Mouse (Mus musculus): ENCODE data around the gene Gm17268.

Gene Gm17268

DNA sequence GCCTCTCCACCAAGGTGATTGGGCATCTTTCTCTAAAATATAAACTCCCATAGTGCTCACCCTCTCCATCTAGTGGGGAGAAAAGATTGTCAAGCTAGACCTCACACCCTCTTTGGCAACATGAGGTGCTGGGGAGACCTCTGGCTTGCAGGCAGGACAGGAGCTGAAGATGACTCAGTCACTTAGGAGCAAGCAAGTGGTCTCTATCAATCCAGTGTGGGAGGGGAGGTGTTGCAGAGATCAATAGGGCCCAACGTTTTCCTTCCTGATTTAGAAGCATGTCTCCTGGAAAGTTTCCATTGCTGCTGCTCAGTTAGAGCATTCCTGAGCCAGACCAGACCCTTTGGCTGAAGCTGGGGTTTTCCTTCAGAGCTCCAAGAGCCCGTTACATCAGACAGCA is at the start of gene Gm17268:
Gene Gm17268 (minus strand): TSS at position 28 of the 400 bp plus-strand sequence.
- in situ Hi-C loops (cut with MseI, MboI) = no loop called here

DNA sequence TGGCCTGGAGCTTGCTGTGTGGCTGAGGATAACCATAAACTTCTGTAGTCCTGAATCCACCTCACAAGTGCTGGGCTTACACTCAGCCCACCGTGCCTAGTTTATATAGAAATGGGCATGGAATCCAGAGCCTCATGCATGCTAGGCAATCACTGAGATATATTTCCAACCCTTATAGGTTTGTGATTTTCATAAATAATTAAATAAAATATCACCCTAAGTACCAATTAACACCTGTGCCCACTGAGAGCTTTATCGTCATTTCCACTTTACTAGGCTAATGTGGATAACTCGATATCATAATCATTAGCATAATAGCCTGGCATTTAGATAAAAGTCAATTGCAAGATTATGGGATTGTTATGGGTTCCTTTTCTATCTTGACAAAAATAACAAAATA is 46.0 kb upstream of the Gm17268 start:
- in situ Hi-C loops (cut with MseI, MboI) = no loop called here

DNA sequence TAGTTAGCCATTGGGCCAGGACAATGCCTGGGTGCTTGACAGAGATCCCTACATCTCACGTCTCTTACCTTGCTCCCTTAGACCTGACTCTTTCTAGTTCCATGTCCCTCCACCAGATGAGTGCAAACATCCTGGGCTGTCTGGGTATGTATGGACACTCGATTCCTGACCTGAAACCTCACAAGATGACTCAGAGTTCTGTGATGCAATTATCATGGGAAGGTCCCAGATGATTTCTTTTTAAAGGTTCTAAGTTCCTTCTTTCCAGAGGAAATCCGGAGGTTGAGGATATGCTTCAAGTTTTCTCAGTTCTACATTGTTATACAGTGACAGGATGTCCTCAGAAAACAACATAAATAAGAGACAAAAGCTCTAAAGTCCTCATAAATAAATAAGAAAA is 42.5 kb upstream of the Gm17268 start:
- in situ Hi-C loops (cut with MseI, MboI) = no loop called here

DNA sequence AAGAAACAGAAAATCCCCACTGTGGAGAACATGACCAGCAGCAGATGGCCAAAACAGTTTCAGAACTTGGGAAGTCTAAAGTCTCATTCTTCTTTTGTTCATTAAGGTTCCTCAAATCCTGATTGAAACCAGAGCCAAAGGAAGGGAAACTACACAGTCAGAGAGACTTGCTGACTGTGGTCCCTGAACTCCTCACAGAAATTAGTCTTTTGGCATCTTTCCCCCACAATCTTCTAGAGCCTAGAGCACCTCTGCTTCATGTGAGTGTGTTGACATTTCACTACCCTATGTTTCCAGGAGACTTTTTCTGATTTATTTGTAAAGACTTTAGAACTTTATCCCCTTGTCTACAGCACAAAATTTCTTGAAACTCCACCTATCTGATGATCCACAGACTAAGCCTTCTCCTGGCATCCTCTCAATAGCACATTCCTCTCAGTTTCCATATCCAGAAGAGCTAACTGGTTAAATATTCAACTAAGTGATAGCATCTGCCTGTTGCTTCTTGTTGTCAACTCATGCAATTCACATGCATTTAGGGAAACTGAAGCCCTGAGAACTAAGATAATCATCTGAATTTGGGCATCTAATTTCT is 39.9 kb upstream of the Gm17268 start:
- in situ Hi-C loops (cut with MseI, MboI) = no loop called here

DNA sequence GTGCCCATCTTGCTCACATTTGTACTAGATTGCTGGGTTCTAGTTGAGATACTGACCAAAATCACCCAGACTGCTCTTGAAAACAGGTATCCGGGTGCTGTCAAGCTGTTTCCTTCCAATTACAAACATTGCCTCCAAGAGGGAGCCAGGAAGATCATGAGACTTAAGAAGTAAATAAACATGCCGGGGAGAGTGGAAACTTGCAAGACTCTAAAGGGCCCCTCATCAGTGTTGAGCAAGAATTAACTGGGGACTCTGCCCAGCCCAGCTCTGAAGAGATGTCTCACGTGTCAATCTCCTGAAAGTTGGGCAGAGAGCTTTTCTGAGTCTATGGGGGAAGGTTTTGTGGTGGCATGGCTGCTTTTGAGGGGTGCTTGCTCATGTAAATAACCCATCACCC is 38.7 kb upstream of the Gm17268 start:
- in situ Hi-C loops (cut with MseI, MboI) = no loop called here

DNA sequence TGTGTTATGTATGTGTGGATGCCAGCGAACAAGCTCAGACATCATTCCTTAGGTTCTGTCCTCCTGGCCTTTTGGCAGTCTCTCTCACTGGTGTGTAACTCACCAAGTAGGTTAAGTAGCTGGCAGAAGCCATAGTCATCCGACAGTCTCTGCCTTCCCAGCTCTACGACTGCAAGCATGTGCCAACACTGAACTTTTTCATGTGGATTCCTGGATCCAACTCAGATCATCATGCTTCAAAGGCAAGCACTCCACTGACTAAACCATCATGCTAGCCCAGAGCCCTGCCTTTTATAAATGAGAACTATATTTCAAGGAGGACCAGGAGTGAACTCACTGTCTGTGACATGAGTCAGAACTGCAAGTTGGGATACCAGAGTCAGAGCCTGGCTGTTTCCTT is 35.3 kb upstream of the Gm17268 start:
- in situ Hi-C loops (cut with MseI, MboI) = no loop called here

DNA sequence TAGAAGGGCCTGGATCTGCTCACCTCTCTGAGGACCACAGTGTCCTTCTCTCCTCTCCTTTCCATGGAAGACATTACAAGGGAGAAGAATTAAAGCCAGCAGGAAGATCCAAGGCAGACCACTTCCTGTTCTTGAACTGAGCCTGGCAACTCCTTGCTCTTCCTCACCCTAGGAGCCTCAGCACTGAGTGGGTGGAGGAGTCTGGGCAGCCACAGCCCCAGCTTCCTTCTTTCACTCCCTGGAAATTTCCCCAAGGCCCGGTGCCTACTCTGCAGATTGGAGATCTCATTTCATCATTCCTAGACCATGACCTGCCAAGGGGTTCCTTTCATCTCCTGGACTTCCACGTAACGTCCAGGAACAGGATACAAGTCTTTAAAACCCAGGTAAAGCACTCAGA is 34.6 kb upstream of the Gm17268 start:
- in situ Hi-C loops (cut with MseI, MboI) = no loop called here

DNA sequence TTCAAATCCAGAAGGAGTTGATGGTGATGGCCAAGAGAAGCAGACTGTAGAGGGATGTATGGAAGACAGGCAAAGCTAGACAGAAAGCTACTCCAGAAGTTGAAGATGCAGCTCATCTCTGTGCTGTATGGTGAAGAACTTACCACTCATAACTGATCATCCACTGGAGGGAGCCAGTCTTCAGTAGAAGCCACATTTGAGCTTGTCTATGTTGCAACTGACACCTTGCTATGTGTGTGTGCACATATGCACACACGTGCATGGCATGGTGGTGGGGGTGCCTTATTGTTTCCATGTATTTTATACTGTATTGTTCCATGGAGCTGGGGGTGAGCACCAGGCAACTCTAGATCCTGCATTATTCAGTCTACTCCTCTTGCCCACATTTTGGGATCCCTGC is 34.0 kb upstream of the Gm17268 start:
- in situ Hi-C loops (cut with MseI, MboI) = no loop called here

DNA sequence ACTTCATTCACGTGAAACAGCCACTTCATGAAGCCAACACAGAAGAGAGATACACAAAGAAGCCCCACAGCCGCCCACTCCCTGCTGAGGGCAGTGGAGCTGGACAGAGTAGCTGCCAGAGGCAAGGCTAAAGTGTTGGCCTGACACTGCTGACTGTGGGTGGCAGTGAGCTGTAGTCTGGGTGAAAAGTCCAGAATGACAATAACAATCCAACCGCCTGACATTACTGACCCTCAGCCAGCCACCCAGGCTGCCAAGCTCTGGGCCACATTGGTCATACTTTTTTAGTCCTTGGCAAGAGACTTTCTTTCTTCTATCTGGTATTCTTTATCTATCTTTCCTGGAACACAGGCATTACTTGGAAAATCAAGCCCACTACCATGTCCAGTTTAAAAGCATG is 32.7 kb upstream of the Gm17268 start:
- in situ Hi-C loops (cut with MseI, MboI) = no loop called here

DNA sequence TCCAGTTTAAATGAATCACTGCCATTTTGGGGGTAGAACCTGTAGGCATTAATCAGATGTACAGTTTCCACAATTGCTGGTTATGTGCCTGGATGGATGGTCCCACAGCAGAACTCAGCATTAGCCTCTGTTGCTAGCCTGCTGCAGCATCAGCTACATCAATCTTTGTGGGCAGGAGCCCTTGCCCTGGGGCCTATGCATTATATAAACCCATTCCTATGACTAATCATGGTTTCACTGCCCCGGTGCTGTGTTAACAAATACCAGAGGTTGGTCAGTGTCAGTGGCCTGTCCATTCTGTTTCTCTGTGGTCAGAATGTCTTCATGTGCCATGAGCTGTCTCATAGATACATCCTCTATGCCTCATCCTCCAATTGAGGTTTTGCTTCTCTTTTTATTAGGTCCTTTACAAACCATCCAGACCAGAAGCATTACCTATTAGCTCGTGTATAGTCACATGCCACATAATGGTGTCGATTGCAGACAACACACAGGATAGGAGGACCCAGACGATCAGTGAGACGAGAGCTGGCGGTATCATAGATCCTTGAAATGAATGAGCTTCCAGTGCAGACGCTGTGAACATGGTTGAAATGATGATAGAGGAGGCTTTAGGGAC is 28.7 kb upstream of the Gm17268 start:
- in situ Hi-C loops (cut with MseI, MboI) = no loop called here

DNA sequence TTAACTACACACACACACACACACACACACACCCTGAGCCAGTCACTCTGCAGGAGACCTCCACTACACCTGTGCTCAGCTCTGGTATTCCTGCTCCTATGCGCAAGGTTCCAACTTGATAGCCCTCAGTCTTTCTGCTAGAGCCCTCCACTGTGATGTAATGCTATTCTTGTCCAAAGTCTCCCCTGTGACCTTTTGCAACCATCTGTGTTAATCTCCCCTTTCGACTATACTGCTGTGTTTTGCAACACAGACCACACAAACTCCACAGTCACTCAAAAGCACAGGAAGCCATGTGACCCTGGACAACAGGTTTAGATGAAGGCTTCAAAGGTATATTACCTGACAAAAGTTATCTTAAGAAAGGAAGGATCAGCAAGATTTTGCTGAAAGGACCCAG is 25.1 kb upstream of the Gm17268 start:
- in situ Hi-C loops (cut with MseI, MboI) = no loop called here

DNA sequence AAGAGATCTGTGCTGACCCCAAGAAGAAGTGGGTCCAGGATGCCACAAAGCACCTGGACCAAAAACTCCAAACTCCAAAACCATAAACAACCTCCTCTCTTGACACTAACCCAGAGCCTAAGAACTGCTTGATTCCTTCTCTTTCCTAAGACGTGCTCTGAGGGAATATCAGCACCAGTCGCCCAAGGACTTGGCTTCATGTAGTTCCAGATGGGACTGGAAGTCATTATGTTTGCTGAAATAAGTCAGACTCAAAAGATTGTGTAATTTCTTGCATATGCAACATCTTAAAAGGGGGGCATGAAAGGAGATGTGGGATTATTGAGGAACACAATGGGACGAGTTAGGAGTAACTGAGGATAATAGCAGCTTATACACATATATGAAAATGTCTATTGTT is 23.9 kb upstream of the Gm17268 start:
- in situ Hi-C loops (cut with MseI, MboI) = no loop called here

DNA sequence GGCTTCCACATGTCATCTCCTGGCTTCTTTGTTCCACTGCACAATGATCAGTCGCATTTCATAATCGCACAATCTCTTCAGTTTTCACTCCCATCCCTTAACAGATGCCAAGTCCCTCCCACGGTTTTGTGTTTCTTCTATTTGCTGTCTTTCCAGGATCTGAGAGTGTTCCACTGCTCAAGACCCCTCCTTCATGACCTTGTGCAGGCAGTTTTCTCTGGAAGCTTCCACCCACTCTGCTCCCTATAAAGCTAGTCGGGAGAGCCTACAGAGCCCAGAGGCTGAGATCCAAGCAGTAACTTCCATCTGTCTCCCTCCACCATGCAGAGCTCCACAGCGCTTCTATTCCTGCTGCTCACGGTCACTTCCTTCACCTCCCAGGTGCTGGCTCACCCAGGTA is 19.3 kb upstream of the Gm17268 start, which contains the start of gene Ccl11:
Gene Ccl11 (plus strand): TSS at position 178 of the 400 bp plus-strand sequence.
- in situ Hi-C loops (cut with MseI, MboI) = no loop called here

DNA sequence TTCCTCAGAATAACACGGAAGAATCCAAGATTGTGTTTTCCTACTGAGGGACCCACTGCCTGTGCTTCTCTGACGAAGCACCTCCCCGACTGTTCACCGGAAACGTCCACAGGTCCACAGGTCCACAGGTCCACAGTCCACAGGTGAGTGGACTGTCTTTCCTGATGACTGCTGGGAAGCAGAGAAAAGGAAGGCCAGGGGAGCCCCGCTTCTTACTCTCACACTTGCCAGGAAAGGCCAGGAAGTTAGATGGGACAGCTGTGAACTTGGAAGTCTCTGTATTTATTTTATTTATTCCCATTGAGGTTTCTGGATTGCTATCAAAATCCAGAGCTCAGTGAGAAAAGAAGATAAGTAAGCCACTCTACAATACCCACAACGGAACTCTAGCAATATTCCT is 15.5 kb upstream of the Gm17268 start:
- in situ Hi-C loops (cut with MseI, MboI) = loop anchor here in 1 of 2 experiments (5.0 kb wide), 1 partner anchor 123 kb away; no protein-coding TSS in a partner anchor

DNA sequence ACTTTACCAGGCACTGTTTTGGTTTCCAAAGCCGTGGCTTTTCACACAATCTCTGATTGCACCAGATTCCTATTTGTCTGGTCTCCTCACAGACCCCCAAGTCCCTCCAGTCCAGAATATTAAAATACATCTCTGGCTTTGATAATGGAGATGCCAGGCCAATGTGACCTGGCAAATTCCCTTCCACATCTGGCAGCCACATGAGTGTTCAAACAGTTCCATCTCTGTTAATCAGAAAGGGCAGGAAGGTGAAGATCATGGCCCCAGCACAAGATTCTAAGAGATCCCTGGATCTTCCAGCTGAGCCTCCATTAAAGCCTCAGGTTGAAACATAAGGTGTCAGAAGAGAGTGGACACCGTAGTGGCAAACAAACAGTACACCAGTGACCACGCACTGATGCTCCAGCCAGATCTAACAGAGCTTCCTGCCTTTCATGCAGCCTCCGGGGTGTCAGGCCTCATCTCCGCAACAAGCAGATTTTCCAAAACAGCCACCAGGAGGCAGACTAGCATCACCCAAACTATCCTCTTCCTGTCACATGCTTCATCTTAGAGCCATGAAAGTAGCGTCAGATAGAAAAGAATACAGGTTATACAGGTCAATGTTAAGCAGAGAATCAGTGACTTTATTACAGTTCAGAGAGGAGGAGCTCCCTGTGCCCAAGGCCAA is 9.5 kb upstream of the Gm17268 start:
- in situ Hi-C loops (cut with MseI, MboI) = loop anchor here (5.0 kb wide), 2 partner anchors 51 to 129 kb away; no protein-coding TSS in a partner anchor

DNA sequence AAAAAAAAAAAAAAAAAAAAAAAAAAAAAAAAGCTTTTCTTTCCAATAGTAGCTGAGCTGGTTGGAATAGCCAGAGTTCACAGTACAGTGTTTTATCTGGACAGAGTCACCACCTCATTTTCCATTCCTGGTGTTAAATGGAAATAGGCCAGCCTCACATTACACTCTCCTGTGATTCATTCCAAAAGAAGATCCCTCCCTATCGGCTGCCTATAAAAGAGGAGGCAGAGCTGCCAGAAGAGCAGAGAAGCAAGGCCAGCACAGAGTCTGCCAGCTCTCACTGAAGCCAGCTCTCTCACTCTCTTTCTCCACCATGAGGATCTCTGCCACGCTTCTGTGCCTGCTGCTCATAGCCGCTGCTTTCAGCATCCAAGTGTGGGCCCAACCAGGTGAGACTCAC is 7.1 kb upstream of the Gm17268 start, which contains the start of gene Ccl7:
Gene Ccl7 (plus strand): TSS at position 242 of the 400 bp plus-strand sequence.
- in situ Hi-C loops (cut with MseI, MboI) = loop anchor here (5.0 kb wide), 2 partner anchors 48 to 132 kb away; no protein-coding TSS in a partner anchor

DNA sequence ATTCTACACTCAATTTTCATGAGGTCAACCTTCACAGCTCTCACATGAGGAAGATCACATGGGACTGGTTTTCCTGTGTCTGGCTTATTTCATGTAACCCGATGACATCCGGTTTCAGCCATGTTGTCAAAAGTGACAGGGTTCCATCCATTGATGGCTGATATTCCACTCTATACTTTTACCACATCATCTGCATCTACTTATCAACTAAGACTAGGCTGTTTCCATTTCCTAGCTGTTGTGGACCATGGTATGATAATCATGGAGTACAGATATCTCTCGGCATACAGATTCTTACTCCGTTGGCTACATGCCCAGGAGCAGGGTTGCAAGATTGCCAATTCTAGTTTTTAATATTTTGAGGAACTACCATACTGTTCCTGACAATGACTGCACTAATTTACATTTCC is 3.3 kb upstream of the Gm17268 start:
- in situ Hi-C loops (cut with MseI, MboI) = no loop called here

DNA sequence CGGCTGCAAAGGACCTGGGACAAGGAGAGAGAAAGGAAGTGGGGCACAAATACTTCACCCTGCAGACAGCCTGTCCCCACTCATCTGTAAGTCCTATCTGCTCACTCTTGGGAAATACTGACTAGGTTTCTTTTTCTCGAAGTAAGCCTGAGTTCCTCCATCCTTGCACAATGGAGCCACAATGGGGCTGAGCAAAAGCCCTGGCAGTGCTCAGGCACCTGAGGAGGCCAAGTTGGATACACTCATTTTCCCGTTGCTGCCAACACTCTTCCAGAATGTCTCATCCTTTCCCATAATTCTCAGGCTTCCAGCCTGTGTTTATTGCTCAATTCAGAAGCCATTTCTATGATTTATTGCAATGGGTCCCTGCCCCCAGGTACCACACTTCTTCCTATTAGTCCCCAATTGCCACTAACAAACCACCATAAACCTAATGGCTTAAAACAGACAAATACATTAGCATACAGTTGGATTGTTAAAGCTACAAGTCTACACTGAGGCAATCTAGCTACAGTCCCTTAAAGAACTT is 834 bp upstream of the Gm17268 start:
- in situ Hi-C loops (cut with MseI, MboI) = no loop called here

DNA sequence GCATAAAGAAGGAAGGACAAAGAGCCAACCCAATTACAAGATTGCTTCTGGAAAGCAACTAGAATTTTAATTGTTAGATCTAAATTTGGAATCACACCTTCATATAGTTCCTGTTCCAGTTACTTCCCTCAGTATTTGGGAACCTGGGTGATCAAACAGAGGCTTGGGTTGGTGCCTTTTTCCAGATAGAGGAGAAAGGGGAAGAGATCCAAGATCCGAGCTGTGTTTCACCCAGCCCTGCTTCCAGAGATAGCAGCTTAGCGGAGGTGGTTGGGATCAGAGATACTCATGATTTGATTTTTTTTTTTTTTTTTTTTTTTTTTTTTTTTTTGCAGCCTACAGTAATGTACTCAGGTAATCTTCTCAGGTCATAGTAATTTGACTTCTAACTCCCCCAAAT is 2.5 kb downstream of the Gm17268 start:
- in situ Hi-C loops (cut with MseI, MboI) = no loop called here

DNA sequence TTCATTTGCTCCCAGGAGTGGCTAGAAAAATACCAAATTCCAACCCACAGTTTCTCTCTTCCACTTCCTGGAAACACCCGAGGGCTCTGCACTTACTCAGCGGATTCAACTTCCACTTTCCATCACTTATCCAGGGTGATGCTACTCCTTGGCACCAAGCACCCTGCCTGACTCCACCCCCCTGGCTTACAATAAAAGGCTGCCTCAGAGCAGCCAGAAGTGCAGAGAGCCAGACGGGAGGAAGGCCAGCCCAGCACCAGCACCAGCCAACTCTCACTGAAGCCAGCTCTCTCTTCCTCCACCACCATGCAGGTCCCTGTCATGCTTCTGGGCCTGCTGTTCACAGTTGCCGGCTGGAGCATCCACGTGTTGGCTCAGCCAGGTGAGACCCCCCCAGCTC is 3.0 kb downstream of the Gm17268 start, which contains the start of gene Ccl2:
Gene Ccl2 (plus strand): TSS at position 216 of the 400 bp plus-strand sequence.
- in situ Hi-C loops (cut with MseI, MboI) = no loop called here

DNA sequence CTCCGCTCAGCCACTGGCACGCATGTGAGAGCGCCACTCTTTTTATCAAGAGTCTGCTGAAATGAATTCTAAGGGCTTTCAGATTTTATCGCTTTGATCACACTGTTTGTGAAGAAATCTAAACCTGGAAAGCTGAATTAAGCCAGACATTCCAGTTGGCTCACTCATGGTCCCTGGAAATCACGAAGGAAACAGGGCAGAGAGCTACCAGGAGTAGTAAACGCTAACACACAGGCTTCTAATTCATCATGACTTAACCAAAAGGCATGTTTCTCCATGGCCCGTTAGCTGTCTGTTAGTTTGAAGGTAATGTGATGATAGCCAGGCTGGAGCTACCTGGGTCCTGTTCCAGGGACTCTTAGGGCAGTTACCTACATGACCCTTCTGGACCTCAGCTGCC is 3.9 kb downstream of the Gm17268 start:
- in situ Hi-C loops (cut with MseI, MboI) = no loop called here

DNA sequence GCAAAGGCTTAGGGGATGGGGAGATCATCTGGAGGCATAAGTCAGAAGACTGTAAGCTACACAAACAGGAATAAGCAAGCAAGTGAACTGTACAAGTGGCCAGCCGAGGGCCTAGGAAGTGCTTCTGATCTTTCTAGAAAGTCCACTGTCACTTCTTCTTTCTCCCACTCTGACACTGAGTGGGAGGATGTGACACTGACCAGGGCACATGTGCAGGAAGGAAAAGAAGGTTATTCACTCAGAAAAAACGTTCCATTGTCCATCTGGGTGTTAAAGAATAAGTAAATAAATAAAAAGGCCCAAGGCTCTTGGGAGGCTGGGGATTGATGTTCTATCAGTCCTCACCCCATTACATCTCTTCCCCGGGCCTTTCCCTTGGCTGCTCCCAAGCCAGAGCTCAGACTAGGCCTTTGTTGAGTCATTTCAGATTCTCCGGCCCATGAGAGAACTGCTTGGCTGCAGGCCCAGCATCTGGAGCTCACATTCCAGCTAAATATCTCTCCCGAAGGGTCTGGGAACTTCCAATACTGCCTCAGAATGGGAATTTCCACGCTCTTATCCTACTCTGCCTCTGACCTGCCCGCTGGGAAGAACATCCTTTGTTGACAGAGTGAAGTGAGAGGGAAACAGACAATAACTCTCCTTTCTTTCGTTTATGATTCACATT is 5.6 kb downstream of the Gm17268 start:
- in situ Hi-C loops (cut with MseI, MboI) = no loop called here

Measured in mouse trophoblast stem cell (cell line).